Mouse (Mus musculus) heart, embryonic 15.5 days (tissue): ENCODE results near the gene Lsm7. TPM values are rescaled to one million over a fixed set of nuclear protein-coding genes. Genes with fewer than 3 reads are reported as not detected.
A peak's percentile ranks its signal among the peaks of the same experiment; 100 is the strongest.

Experiments used
- ATAC-seq: fragments of 200-750 bp; cut with Nextera tagmentation; replicated peaks from 2 replicates; pipeline ENCODE4 v1.8.0; 2017; ENCODE audit warnings: low read depth, moderate TSS enrichment; ENCODE audit not compliant: insufficient number of reproducible peaks, insufficient read depth, low FRiP score
- H3K27ac ChIP-seq: fragments of 300-500 bp; sonication (generic); 2 replicates; pipeline ENCODE4 v1.5.1; 2015; ENCODE audit warnings: mild to moderate bottlenecking, inconsistent platforms
- H3K27me3 ChIP-seq: fragments of 300-500 bp; sonication (generic); 2 replicates; pipeline ENCODE4 v1.6.1; 2015; ENCODE audit warnings: inconsistent platforms
- H3K36me3 ChIP-seq: fragments of 300-500 bp; sonication (generic); 2 replicates; pipeline ENCODE4 v1.6.1; 2015; ENCODE audit warnings: mild to moderate bottlenecking, inconsistent platforms
- H3K4me1 ChIP-seq: fragments of 300-500 bp; sonication (generic); replicated peaks from 2 replicates; pipeline ENCODE4 v1.6.1; 2015; ENCODE audit warnings: inconsistent platforms
- H3K4me2 ChIP-seq: fragments of 300-500 bp; sonication (generic); 2 replicates; pipeline ENCODE4 v1.6.1; 2015; ENCODE audit warnings: inconsistent platforms, mild to moderate bottlenecking, moderate library complexity
- H3K4me3 ChIP-seq: fragments of 300-500 bp; sonication (generic); 2 replicates; pipeline ENCODE4 v1.5.1; 2015; ENCODE audit warnings: mild to moderate bottlenecking, inconsistent platforms
- H3K9ac ChIP-seq: fragments of 300-500 bp; sonication (generic); 2 replicates; pipeline ENCODE4 v1.6.1; 2015; ENCODE audit warnings: mild to moderate bottlenecking, inconsistent platforms
- H3K9me3 ChIP-seq: fragments of 300-500 bp; sonication (generic); replicated peaks from 2 replicates; pipeline ENCODE4 v1.6.1; 2016; ENCODE audit warnings: inconsistent platforms
- WGBS: fragments of 180-500 bp; shearing (Covaris S2); methylation state at CpG from one replicate; pipeline ENCODE4 v1.1.7; 2015; ENCODE audit warnings: mixed read lengths; 5-methylcytosine and 5-hydroxymethylcytosine counted together
- polyA plus RNA-seq: library from polyadenylated mRNA; unstranded; fragments of >200 nt; fragmentation: Nextera tagmentation; extraction: Ambion mirVana; gene quantifications from 2 replicates; pipeline ENCODE4 v1.2.1, GENCODE M21; 2015

Gene Lsm7
- polyA plus RNA-seq, 1 experiment from 2014 or later: 154 TPM

DNA sequence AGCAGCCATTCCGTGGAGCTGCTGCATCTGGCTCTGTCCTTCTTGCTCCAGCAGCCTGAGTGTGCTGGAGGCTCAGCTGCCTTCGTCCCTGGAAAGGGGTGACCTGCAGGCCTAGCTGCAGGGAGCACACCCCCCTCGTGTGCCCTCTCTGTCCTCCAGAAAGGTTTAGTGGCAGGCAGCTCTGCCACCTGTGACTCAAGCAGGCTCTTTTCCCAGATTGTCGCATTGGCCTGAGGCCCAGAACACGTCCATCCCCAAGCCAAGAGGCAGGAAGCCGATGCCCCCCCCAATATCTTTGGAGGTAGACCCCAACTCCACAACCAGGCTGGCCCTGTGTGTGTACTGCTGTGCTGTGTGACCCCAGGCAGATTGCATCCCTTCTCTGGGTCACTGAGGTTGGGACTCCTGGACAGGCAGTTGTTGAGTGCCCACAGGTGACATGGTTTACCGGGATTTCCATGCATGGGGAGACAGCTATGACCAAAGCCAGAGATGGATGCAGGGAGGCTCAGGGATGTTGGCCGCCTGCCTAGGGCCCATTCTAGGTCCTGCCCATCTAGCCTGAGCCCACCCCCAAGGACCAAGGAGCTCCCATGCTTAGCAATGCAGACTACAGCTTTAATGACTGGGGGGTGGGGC is 9.8 kb downstream of the Lsm7 start:
- WGBS: 50% methylated on average over 8 of the region's 8 CpGs
- Histone ChIP-seq H3K9me3 (no peaks in the 10 kb centered on the region), H3K4me1 (peaks cover 33% of the 10 kb centered on the region), H3K36me3 (no peaks in the 10 kb centered on the region), H3K27ac (no peak overlapping the region), H3K27me3 (peaks cover 50% of the 10 kb centered on the region), H3K4me2 (no peak overlapping the region), H3K4me3 (no peak overlapping the region), H3K9ac (no peak overlapping the region)
- no peak for ATAC-seq

DNA sequence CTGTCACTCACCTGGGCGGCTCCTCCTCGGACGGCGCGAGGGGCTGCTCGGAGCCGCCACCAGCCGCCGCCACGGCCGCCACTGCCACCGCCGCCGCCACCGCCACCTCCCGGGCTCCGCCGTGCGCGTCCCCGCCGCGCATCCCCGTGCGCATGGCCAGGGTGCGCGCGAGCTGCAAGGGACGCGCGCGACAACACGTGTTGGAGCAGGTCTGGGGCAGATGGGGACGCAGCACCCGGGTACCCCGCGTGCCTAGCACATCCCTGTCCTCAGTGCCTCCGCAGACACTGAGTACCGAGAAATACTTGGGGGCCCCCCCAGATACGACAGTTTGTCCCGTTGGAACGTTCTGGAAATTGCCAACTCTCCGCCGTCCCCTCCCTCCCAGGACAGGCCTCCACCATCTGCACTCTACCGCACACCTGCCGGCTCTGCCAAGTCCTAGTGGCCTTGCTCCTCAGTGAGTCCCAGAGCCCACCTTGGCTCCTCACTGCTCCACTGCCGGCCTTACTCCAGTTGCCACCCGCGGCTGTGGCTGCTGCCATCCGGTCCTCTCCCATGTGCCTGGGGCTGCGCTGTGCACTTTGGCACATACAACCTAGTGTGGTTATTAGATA is 11.0 kb downstream of the Lsm7 start, which contains the start of gene Lingo3:
Lingo3 (minus strand) TSS at position 109 of the 617 bp plus-strand sequence.
- no peak for ATAC-seq
- Histone ChIP-seq H3K36me3 (no peaks in the 10 kb centered on the region), H3K9ac (peak within 1 kb of the TSS; percentile 41; the same call in 1 of the 2 replicates), H3K4me1 (peaks cover 31% of the 10 kb centered on the region), H3K4me3 (peak within 1 kb of the TSS; percentile 50), H3K27ac (no peak within 1 kb of the TSS), H3K4me2 (peak within 1 kb of the TSS; percentile 85), H3K27me3 (peaks cover 50% of the 10 kb centered on the region), H3K9me3 (no peaks in the 10 kb centered on the region)
- 5% methylated on average over 51 of the region's 51 CpGs for WGBS

DNA sequence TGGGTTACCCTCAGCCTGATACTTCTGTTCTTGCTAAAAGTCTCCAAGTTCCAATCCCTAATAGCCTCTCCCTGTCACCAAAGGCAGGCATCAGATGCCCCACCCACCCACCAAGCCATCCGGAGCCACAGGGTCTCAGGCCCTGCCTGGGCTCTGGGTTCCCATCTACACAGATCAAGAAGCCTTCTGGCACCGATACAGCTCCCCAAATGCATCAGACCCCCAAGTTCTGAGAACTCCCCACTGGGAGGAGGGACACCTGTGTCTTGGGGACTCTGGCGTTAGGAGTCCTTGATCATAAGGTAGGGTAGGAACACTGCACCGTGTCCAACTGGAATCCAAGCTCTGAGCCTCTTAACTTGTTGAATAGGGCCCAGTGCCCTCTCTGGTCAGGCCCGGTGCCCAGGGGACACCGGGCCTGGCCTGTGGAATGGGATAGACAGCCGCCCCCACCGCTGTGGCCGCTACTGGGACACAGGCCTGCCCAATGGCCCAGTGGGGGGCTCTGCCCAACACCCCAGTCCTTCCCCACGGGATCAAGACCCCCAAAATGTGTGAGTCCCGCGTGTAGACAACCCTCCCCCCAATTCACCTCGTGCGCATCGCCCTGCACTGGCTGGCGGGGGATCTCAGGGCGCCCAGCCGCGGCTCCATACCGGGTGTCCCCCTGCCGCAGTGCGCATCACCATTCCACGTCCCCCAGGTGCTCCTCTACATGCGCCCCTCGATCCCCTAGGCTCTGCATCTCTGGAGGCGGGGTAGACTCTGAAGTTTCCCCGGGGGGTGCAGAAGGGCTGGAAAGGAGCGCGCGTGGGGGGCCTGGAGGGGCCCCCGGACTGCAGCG is 11.7 kb downstream of the Lsm7 start:
- Histone ChIP-seq H3K27ac (no peak overlapping the region), H3K36me3 (no peaks in the 10 kb centered on the region), H3K4me1 (peaks cover 28% of the 10 kb centered on the region), H3K9me3 (no peaks in the 10 kb centered on the region), H3K4me2 (peak overlapping the region; percentile 85), H3K9ac (peak overlapping the region; percentile 41; the same call in 1 of the 2 replicates), H3K27me3 (peaks cover 50% of the 10 kb centered on the region), H3K4me3 (peak overlapping the region; percentile 50)
- no peak for ATAC-seq
- 10% methylated on average over 32 of the region's 32 CpGs for WGBS

DNA sequence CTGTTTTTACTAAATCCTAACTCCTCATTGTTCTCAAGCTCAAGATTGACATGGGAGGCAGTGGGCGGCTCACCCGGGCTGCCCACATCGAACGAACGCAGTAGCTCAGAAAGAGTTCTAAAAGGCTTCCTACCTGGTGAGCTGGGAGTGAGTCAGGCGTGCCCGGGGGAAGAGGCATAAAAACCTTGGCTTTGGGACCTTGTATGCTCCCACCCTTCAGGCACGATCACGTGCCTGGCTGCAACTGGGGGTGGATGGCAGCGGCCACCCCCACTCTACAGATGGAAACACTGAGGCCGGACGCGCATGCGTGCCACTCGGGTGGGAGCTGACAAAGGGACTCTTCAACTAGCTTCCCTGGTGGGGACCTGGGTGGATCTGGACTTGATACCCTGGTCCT is 12.7 kb downstream of the Lsm7 start:
- H3K4me3 ChIP-seq: no peak overlapping the region
- no peak overlapping the region for H3K27ac ChIP-seq
- H3K9ac ChIP-seq: no peak overlapping the region
- no peaks in the 10 kb centered on the region for H3K36me3 ChIP-seq
- H3K27me3 ChIP-seq: peaks cover 50% of the 10 kb centered on the region
- H3K4me2 ChIP-seq: no peak overlapping the region
- H3K4me1 ChIP-seq: peaks cover 36% of the 10 kb centered on the region
- WGBS: 78% methylated on average over 15 of the region's 15 CpGs
- ATAC-seq: no peak
- no peaks in the 10 kb centered on the region for H3K9me3 ChIP-seq

DNA sequence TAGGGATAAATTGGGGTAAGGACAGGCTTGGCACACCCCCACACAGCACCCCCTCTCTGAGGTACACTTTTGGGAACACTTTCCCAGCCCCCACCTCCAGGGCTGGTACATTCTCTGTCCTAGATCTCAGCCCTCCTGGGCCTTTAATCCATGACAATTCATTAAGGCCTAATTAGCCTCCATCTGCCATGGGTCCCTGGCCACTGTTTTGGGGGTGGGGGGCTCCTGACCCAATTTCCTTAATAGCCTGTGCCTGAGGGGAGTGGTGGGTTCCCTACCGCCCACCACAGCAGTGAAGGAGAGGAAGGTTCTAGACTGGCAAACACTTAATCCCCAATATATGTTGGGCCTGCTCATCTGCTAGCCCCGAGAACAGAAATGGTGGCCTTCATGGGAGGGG is 13.3 kb downstream of the Lsm7 start:
- H3K36me3 ChIP-seq: no peaks in the 10 kb centered on the region
- H3K27ac ChIP-seq: no peak overlapping the region
- H3K9ac ChIP-seq: no peak overlapping the region
- H3K27me3 ChIP-seq: peaks cover 55% of the 10 kb centered on the region
- H3K4me3 ChIP-seq: no peak overlapping the region
- no peaks in the 10 kb centered on the region for H3K9me3 ChIP-seq
- peaks cover 42% of the 10 kb centered on the region for H3K4me1 ChIP-seq
- 75% methylated on average over 2 of the region's 2 CpGs for WGBS
- no peak overlapping the region for H3K4me2 ChIP-seq
- ATAC-seq: no peak

DNA sequence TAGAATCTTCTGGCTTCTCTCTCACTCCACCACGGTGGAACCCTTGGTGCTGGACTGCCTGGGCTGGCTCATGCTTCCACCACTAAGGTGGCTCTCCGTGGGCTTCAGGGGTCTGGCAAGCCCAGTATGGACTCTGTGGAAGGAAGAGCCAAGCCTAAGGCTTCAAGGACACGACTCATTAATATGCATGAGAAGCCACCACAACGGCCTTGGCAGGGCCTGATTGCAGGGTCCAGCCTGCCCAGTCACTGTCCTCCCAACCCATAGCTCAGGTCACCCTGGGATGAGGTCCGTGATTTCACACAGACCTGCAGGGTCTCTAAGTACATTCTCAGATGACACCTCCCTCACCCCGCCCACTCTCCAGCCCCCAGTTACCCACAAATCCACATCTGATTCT is 15.2 kb downstream of the Lsm7 start:
- no peak for ATAC-seq
- H3K4me2 ChIP-seq: no peak overlapping the region
- no peak overlapping the region for H3K27ac ChIP-seq
- no peak overlapping the region for H3K9ac ChIP-seq
- no peaks in the 10 kb centered on the region for H3K36me3 ChIP-seq
- WGBS: 60% methylated on average over 6 of the region's 6 CpGs
- no peaks in the 10 kb centered on the region for H3K9me3 ChIP-seq
- H3K4me3 ChIP-seq: no peak overlapping the region
- peaks cover 42% of the 10 kb centered on the region for H3K4me1 ChIP-seq
- peaks cover 63% of the 10 kb centered on the region for H3K27me3 ChIP-seq

DNA sequence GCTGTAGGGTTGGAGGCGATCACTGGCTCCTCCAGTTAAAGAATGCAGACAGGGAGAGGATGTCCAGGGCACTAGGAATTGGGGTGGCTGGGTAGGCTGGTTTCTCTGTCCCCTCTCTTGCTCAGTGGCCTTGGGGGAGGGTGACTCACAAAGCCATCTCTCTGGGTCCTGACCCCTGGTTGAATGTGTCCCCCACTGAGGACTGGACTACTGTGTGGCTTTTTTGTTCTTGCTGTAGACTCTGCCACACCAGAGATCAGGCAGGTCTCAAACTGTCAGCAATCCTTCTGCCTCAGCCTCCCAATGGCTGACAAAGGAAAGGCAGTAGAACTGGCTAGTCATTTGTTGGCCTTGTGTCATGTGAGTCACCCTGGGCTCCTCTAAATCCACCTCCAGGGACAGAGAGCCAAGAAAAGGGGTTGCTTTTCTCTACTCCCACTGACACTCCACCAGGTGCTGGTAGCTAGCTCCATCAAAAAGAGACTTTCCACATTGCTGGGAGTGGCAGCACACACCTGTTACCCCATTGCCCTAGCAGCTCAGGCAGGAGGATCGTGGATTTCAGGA is 16.6 kb downstream of the Lsm7 start:
- WGBS: 58% methylated on average over 2 of the region's 2 CpGs
- peak; percentile 14; the same call in 1 of the 2 replicates for ATAC-seq
- H3K27ac ChIP-seq: peak overlapping the region; percentile 69
- H3K4me2 ChIP-seq: no peak overlapping the region
- no peaks in the 10 kb centered on the region for H3K36me3 ChIP-seq
- peaks cover 33% of the 10 kb centered on the region for H3K4me1 ChIP-seq
- peaks cover 63% of the 10 kb centered on the region for H3K27me3 ChIP-seq
- H3K9ac ChIP-seq: no peak overlapping the region
- no peak overlapping the region for H3K4me3 ChIP-seq
- H3K9me3 ChIP-seq: no peaks in the 10 kb centered on the region

DNA sequence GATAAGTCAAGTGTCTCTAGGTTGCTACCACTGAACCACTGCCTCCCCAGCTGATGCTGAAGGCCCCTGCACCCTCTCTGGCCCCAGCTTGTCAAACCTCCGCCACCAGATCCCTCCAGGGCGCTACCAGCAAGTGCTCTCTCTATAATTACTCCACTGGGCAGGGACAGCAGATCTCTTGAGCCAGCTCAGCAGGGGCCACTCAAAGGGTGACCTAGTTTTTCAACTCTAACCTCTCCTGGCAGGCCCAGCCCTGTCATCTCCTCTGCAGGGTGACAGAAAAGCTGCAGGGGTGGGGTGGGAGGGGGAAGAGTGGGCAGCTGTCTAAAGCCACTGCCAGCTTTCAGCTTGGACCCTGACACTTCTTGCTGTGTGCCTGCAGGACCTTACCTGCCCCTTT is 17.2 kb downstream of the Lsm7 start:
- peak overlapping the region; percentile 69 for H3K27ac ChIP-seq
- H3K36me3 ChIP-seq: no peaks in the 10 kb centered on the region
- H3K9me3 ChIP-seq: no peaks in the 10 kb centered on the region
- peaks cover 31% of the 10 kb centered on the region for H3K4me1 ChIP-seq
- ATAC-seq: peak; percentile 64; the same call in 1 of the 2 replicates
- H3K27me3 ChIP-seq: peaks cover 59% of the 10 kb centered on the region
- WGBS: 18% methylated on average over 2 of the region's 2 CpGs
- no peak overlapping the region for H3K9ac ChIP-seq
- no peak overlapping the region for H3K4me2 ChIP-seq
- H3K4me3 ChIP-seq: no peak overlapping the region

DNA sequence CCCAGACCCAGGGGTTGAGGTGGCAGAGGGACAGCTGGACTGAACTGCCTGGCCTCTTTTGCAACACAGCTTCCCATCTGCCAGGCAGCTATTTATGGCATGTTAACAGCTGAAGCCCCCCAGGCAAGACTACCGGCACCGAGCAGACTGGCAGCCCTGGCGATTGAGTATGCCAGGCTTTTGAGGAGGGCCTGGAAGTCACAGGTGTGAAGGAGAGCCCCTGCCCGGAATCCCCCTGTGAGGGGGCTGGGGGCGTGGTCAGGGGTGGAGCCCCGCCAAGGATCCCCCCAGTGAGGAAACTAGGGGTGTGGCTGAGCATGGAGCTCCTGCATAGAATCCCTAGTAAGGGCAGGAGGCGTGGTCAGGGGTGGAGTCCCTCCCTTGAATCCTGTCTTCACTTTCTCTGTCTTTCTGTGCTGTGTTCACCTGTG is 18.0 kb downstream of the Lsm7 start:
- Histone ChIP-seq H3K4me3 (no peak overlapping the region), H3K27ac (no peak overlapping the region), H3K36me3 (no peaks in the 10 kb centered on the region), H3K9ac (no peak overlapping the region), H3K4me1 (peaks cover 31% of the 10 kb centered on the region), H3K27me3 (peaks cover 51% of the 10 kb centered on the region), H3K9me3 (no peaks in the 10 kb centered on the region), H3K4me2 (peak overlapping the region; percentile 15; the same call in 1 of the 2 replicates)
- 36% methylated on average over 7 of the region's 7 CpGs for WGBS
- ATAC-seq: no peak

DNA sequence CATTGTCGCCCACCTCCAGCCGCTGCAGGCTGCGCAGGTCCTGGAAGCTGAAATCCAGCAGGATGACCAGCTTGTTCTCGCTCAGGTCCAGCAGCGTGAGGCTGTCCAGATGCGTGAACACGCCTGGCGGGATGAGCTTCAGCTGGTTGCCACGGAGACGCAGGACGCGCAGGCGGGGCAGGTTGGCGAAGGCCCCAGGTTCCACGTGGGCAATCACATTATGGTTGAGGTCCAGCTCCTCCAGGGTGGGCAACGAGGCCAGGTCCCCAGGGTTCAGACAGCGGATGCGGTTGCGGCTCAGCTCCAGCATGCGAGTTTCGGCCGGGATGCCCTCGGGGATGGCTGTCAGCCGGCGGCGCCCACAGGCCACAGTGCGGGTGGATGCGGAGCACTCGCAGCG is 19.4 kb downstream of the Lsm7 start:
- no peak for ATAC-seq
- Histone ChIP-seq H3K9me3 (no peaks in the 10 kb centered on the region), H3K4me1 (peaks cover 40% of the 10 kb centered on the region), H3K4me2 (no peak overlapping the region), H3K36me3 (peaks cover 5% of the 10 kb centered on the region; the same call in 1 of the 2 replicates), H3K9ac (no peak overlapping the region), H3K27ac (no peak overlapping the region), H3K27me3 (peaks cover 42% of the 10 kb centered on the region), H3K4me3 (no peak overlapping the region)
- 57% methylated on average over 30 of the region's 30 CpGs for WGBS

DNA sequence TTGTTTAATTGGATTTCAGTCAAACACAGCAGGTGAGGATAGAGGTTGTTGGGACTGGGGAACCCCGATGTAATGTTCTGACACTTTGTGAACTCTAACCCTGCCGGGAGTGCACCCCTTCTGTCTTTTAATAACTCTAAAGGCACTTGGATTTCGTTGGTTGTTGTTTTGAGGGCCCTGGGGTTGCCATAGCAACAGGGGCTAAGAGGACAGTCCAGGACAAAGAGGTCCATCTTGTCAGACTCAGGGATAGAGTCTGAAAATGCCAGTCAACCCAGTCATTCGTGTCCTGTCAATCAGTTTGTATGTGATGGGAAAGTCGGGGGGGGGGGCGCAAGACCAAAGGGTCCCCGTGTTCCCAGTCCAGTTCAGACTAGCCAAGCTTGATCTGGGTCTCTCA is 22.2 kb downstream of the Lsm7 start:
- Histone ChIP-seq H3K9ac (no peak overlapping the region), H3K36me3 (peaks cover 19% of the 10 kb centered on the region), H3K9me3 (no peaks in the 10 kb centered on the region), H3K4me3 (no peak overlapping the region), H3K27ac (no peak overlapping the region), H3K27me3 (peaks cover 40% of the 10 kb centered on the region), H3K4me2 (no peak overlapping the region), H3K4me1 (peaks cover 54% of the 10 kb centered on the region)
- ATAC-seq: no peak
- WGBS: 66% methylated on average over 7 of the region's 7 CpGs
